Mouse (Mus musculus) megakaryocyte, embryonic 14.5 days (primary cell): ENCODE measurements at regions not wholly inside any gene's neighbourhood (a gene's known extent, or its start where the extent isn't known, plus 50 kb on each side); places are given as distances from the start of the nearest gene placed in this dataset.

ENCODE experiments used
- H3K27me3 ChIP-seq: replicated peaks from 2 replicates; pipeline ENCODE3; 2012; ENCODE audit warnings: inconsistent platforms
- H3K36me3 ChIP-seq: replicated peaks from 2 replicates; pipeline ENCODE3; 2012; ENCODE audit warnings: low read length, inconsistent platforms, mixed read lengths
- H3K4me1 ChIP-seq: 2 replicates; pipeline ENCODE4 v1.6.1; 2012; ENCODE audit warnings: inconsistent platforms
- H3K4me3 ChIP-seq: replicated peaks from 2 replicates; pipeline ENCODE3; 2012; ENCODE audit warnings: moderate library complexity, mild to moderate bottlenecking, inconsistent platforms
- H3K9me3 ChIP-seq: 2 replicates; pipeline ENCODE4 v1.6.1; 2012; ENCODE audit warnings: inconsistent platforms
- FLI1 ChIP-seq: IDR thresholded peaks from 2 replicates; pipeline ENCODE4 v1.6.1; 2012; ENCODE audit warnings: low read length, inconsistent platforms, mixed read lengths
- GATA1 ChIP-seq: IDR thresholded peaks from 3 replicates; pipeline ENCODE4 v1.6.1; 2012; ENCODE audit warnings: mixed read lengths, low read length, inconsistent platforms, borderline replicate concordance

DNA sequence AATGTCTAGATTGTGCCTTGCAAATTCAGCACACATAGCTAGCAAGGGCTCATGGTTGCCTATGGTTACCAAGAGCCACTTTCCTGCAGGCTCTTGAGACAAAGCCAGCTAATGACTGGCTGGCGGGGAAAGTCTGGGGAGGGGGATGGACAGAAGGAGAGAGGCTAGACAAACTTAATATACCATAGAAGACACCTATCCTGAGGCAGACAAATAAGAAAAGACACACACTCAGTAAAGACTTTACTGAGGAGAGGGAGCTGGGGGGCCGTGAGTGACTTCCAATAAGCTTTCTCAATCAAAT, 91.6 kb upstream of the Arhgap21 start:
- Histone ChIP-seq H3K27me3 (peaks cover 5% of the 10 kb centered on the region), H3K4me1 (no peaks in the 10 kb centered on the region), H3K36me3 (no peaks in the 10 kb centered on the region), H3K4me3 (no peak overlapping the region), H3K9me3 (no peaks in the 10 kb centered on the region)
- TF ChIP-seq FLI1, result no peak
- TF ChIP-seq GATA1, result no peak

GRCm38 (mm10) chr2:21059618-21060346, 91.1 kb upstream of the Arhgap21 start:
- TF ChIP-seq FLI1, result no peak
- no peak for TF ChIP-seq GATA1
- Histone ChIP-seq H3K9me3 (no peaks in the 10 kb centered on the region), H3K27me3 (peaks cover 5% of the 10 kb centered on the region), H3K4me3 (no peak overlapping the region), H3K4me1 (no peaks in the 10 kb centered on the region), H3K36me3 (no peaks in the 10 kb centered on the region)

DNA sequence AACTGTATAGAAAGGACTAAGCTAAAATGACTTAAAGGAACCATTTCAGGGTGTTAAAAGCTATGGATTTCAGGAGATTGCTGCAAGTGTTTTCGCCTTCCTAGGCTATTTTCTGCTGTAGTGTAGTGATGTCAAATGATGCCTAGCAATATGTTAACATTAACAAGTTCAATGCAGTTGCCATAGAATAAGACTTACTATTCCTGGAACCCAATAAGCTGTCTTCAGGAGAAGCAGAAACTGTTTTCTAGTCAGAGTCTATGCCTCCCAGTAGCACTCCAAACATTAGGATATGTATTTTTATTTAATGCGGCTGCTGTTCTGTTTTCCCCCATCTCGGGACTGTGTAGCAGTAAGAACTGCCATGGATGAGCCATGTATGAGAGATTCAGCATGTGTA, 90.3 kb upstream of the Arhgap21 start:
- Histone ChIP-seq H3K36me3 (no peaks in the 10 kb centered on the region), H3K9me3 (no peaks in the 10 kb centered on the region), H3K27me3 (peaks cover 5% of the 10 kb centered on the region), H3K4me1 (no peaks in the 10 kb centered on the region), H3K4me3 (no peak overlapping the region)
- TF ChIP-seq FLI1, result no peak
- TF ChIP-seq GATA1, result no peak

- Histone ChIP-seq H3K36me3 (no peaks in the 10 kb centered on the region), H3K9me3 (no peaks in the 10 kb centered on the region), H3K4me1 (no peaks in the 10 kb centered on the region), H3K4me3 (no peak overlapping the region), H3K27me3 (peaks cover 5% of the 10 kb centered on the region)
- no peak for TF ChIP-seq FLI1
- no peak for TF ChIP-seq GATA1
Measured at GRCm38 (mm10) chr2:21056450-21057210, 87.9 kb upstream of the Arhgap21 start.

GRCm38 (mm10) chr2:21055416-21055815, 86.7 kb upstream of the Arhgap21 start:
- no peak overlapping the region for H3K4me3 ChIP-seq
- TF ChIP-seq GATA1 (no peak), FLI1 (no peak)
- H3K27me3 ChIP-seq, result peaks cover 3% of the 10 kb centered on the region
- no peaks in the 10 kb centered on the region for H3K9me3 ChIP-seq
- no peaks in the 10 kb centered on the region for H3K36me3 ChIP-seq
- no peaks in the 10 kb centered on the region for H3K4me1 ChIP-seq

DNA sequence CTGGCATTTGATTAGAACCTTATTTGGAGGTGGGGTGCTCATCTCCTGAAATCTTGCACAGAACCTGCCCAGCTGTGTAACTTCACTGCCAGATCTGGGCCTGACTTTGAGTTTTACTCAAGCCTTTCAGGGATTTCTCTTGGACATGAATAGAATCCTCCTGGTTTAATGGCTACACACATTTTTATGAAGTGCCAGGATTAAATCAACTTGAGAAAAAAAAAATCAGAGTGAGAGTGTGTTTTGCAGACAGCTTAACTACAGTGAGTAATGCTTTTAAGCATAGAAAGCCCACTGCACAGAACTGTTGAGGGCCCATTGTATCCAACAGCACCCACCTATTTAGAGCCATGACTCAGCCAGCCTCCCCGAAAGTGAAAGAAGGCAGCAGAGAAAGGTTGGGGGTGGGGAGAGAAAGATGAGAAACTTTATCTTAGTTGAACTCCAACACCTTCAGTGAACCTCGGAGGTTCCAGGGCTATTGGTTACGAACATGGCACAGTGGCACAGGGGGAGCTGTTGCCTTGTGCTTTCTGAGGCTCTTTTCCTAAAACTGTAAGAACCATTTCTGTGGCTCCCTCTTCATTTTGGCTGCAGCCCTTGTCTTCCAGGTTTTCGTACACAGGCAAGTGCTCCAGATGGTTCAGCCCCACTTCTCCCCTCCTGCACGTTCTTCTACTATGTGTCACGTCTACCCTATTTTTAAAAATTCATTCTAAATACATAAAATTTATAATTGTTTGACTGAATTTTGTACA, 85.8 kb upstream of the Arhgap21 start:
- no peaks in the 10 kb centered on the region for H3K4me1 ChIP-seq
- H3K27me3 ChIP-seq, result peaks cover 3% of the 10 kb centered on the region
- no peak for TF ChIP-seq GATA1
- no peak for TF ChIP-seq FLI1
- no peaks in the 10 kb centered on the region for H3K36me3 ChIP-seq
- no peak overlapping the region for H3K4me3 ChIP-seq
- H3K9me3 ChIP-seq, result no peaks in the 10 kb centered on the region

DNA sequence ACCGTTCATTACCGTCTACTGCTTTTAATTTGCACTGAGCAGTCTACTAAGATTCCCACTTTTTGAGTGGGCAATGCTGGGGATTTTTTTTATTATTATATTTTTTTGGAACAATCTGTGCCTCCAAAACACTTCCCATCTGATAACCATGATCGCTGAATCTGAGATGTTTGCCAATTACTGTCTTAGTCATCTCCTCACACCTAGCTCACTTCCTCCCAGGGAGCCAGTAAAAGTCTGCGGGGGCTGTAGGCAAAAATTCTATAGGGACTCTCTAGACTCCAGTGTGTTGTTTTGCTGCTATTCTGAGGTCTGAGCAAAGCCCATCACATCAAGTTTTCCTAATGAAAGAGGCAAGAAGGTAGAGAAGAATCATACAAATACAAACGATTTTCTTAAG, 84.9 kb upstream of the Arhgap21 start:
- Histone ChIP-seq H3K4me3 (no peak overlapping the region), H3K27me3 (no peaks in the 10 kb centered on the region), H3K4me1 (no peaks in the 10 kb centered on the region), H3K9me3 (no peaks in the 10 kb centered on the region), H3K36me3 (no peaks in the 10 kb centered on the region)
- no peak for TF ChIP-seq GATA1
- no peak for TF ChIP-seq FLI1

- 0 out of 2 replicates have a peak, but pooled peaks cover 3% of the 10 kb centered on the region for H3K4me1 ChIP-seq
- peaks cover 5% of the 10 kb centered on the region for H3K27me3 ChIP-seq
- TF ChIP-seq FLI1 (no peak), GATA1 (no peak)
- H3K36me3 ChIP-seq, result no peaks in the 10 kb centered on the region
- no peak overlapping the region for H3K4me3 ChIP-seq
- H3K9me3 ChIP-seq, result no peaks in the 10 kb centered on the region
Measured at GRCm38 (mm10) chr2:21048996-21049395, 80.3 kb upstream of the Arhgap21 start.

- TF ChIP-seq FLI1, result no peak
- no peak for TF ChIP-seq GATA1
- no peaks in the 10 kb centered on the region for H3K36me3 ChIP-seq
- no peak overlapping the region for H3K4me3 ChIP-seq
- H3K27me3 ChIP-seq, result peaks cover 5% of the 10 kb centered on the region
- no peaks in the 10 kb centered on the region for H3K9me3 ChIP-seq
- 0 out of 2 replicates have a peak, but pooled peaks cover 3% of the 10 kb centered on the region for H3K4me1 ChIP-seq
Measured at GRCm38 (mm10) chr2:21048226-21048625, 79.5 kb upstream of the Arhgap21 start.
